22 mouse cellular contexts compared by ENCODE assay signal in genomic region chr10:84008923-84009322, GRCm38 (mm10).
DNase-seq lines count a peak whose midpoint lies in the region; ATAC-seq and TF ChIP-seq lines count a peak whose summit lies in the region.
"Had no signal": no experiment of that assay in that cellular context is flagged by ENCODE, and none has a peak within 500 bp of the region (broad histone marks: within the 10 kb centered on the region; RNA-seq: fewer than 3 reads in every experiment).

No protein-coding gene starts in this region.

- peak; percentile 59; the same call in 1 of the 2 replicates for ATAC-seq in lung, embryonic 15.5 days (ENCODE audit: borderline replicate concordance, extremely low read depth, low FRiP score, low TSS enrichment)
- ATAC-seq in lung, postnatal 0 days: peak; percentile 88
- ATAC-seq: forebrain, embryonic 14.5 days had no signal

- no peaks in the 10 kb centered on the region for H3K9me3 ChIP-seq in lung, embryonic 15.5 days
- H3K9me3 ChIP-seq in lung, postnatal 0 days (ENCODE audit: low read length): no peaks in the 10 kb centered on the region
- H3K9me3 ChIP-seq: embryonic facial prominence, embryonic 13.5 days; embryonic facial prominence, embryonic 15.5 days; forebrain, embryonic 10.5 days; forebrain, embryonic 12.5 days had no signal

- H3K27ac ChIP-seq in lung, embryonic 15.5 days: peak overlapping the region; percentile 65
- no peak overlapping the region for H3K27ac ChIP-seq in lung, postnatal 0 days (ENCODE audit: low read length)
- H3K27ac ChIP-seq: embryonic facial prominence, embryonic 13.5 days; embryonic facial prominence, embryonic 15.5 days; forebrain, embryonic 10.5 days; forebrain, embryonic 12.5 days had no signal

- 60% methylated on average over 4 of the region's 4 CpGs for WGBS in lung, embryonic 15.5 days
- 52% methylated on average over 4 of the region's 4 CpGs for WGBS in lung, postnatal 0 days

- no peak overlapping the region for H3K9ac ChIP-seq in lung, embryonic 15.5 days
- H3K9ac ChIP-seq in lung, postnatal 0 days (replicated peaks; ENCODE audit: low read depth): no peak overlapping the region
- H3K9ac ChIP-seq: embryonic facial prominence, embryonic 13.5 days; embryonic facial prominence, embryonic 15.5 days; forebrain, embryonic 12.5 days had no signal

- no peak for TF ChIP-seq CTCF in lung, postnatal 0 days (IDR thresholded peaks at IDR 0.05)

- H3K27me3 ChIP-seq in lung, embryonic 15.5 days: no peaks in the 10 kb centered on the region
- no peaks in the 10 kb centered on the region for H3K27me3 ChIP-seq in lung, postnatal 0 days (replicated peaks; ENCODE audit: insufficient read depth, low read length)
- H3K27me3 ChIP-seq: embryonic facial prominence, embryonic 13.5 days; embryonic facial prominence, embryonic 15.5 days; forebrain, embryonic 12.5 days had no signal

- TF ChIP-seq EP300 in lung, postnatal 0 days (IDR thresholded peaks at IDR 0.05): peak; percentile 47; the same call in 1 of the 2 replicates

- H3K4me2 ChIP-seq in lung, embryonic 15.5 days: no peak overlapping the region
- H3K4me2 ChIP-seq in lung, postnatal 0 days (replicated peaks; ENCODE audit: low read depth, low read length): no peak overlapping the region
- H3K4me2 ChIP-seq: embryonic facial prominence, embryonic 13.5 days; embryonic facial prominence, embryonic 15.5 days; forebrain, embryonic 12.5 days had no signal

- H3K4me3 ChIP-seq in lung, embryonic 15.5 days: no peak overlapping the region
- H3K4me3 ChIP-seq in lung, postnatal 0 days (ENCODE audit: low read depth, low read length): no peak overlapping the region
- H3K4me3 ChIP-seq: embryonic facial prominence, embryonic 13.5 days; embryonic facial prominence, embryonic 15.5 days; erythroblast, embryonic 14.5 days; forebrain, embryonic 10.5 days; forebrain, embryonic 12.5 days had no signal

- DNase-seq in lung, adult 18-20 months: no peak
- peak; percentile 78 for DNase-seq in lung, postnatal 0 days (ENCODE audit: low spot score)
- DNase-seq in lung, postnatal 10 days: no peak
- DNase-seq in lung, postnatal 36 days: peak; percentile 37
- no peak for DNase-seq in heart, adult 9 months (ENCODE audit: low spot score in 2 of 2)
- DNase-seq: adrenal gland, adult 2 months; adrenal gland, postnatal 10 days; adrenal gland, postnatal 25 days; cerebellum, adult 11 months; cerebellum, adult 18-20 months; cerebellum, adult 8-10 months; cerebellum, adult 9-11 months; cerebellum, postnatal 14 days; cerebellum, postnatal 36 days; embryo, embryonic 11 days had no signal

- H3K4me1 ChIP-seq in lung, embryonic 15.5 days: peaks cover 11% of the 10 kb centered on the region; the same call in 1 of the 2 replicates
- no peaks in the 10 kb centered on the region for H3K4me1 ChIP-seq in lung, postnatal 0 days (ENCODE audit: insufficient read depth, low read depth, low read length)
- H3K4me1 ChIP-seq: forebrain, embryonic 12.5 days had no signal

- H3K36me3 ChIP-seq in lung, embryonic 15.5 days: no peaks in the 10 kb centered on the region
- H3K36me3 ChIP-seq in lung, postnatal 0 days (ENCODE audit: insufficient read depth, low read length): no peaks in the 10 kb centered on the region
- H3K36me3 ChIP-seq: embryonic facial prominence, embryonic 13.5 days; embryonic facial prominence, embryonic 15.5 days; forebrain, embryonic 10.5 days; forebrain, embryonic 12.5 days had no signal

Comparison
In these comparisons a context has a peak if more than half of its experiments do, and no peak if none do; other contexts are left out.
1. DNase-seq: peak in lung, postnatal 0 days (single experiment) and lung, postnatal 36 days (single experiment); none in lung, adult 18-20 months (0 of 2), lung, postnatal 10 days (single experiment) and heart, adult 9 months (0 of 2).